Mouse (Mus musculus) CH12.LX (cell line): ENCODE results near the gene Speg.

Source experiments
- CTCF ChIP-seq, 2 experiments: IDR thresholded peaks in 1 of 2; conservative IDR thresholded peaks in 1 of 2; 2 replicates each; pipeline ENCODE4 v1.5.1; 2011 to 2012; ENCODE audit warnings: low read depth in 2 of 2, low read length in 2 of 2, improper control_type of control experiment in 1 of 2, inconsistent platforms in 1 of 2, mild to moderate bottlenecking in 1 of 2, moderate library complexity in 1 of 2
- ELF1 ChIP-seq: IDR thresholded peaks from 2 replicates; pipeline ENCODE4 v1.6.1; 2014; ENCODE audit warnings: low read depth, mild to moderate bottlenecking, inconsistent platforms, low read length, improper control_type of control experiment
- POLR2A ChIP-seq: IDR thresholded peaks from 2 replicates; pipeline ENCODE4 v1.6.1; 2011; ENCODE audit warnings: low read depth, mild to moderate bottlenecking, improper control_type of control experiment, low read length

DNA sequence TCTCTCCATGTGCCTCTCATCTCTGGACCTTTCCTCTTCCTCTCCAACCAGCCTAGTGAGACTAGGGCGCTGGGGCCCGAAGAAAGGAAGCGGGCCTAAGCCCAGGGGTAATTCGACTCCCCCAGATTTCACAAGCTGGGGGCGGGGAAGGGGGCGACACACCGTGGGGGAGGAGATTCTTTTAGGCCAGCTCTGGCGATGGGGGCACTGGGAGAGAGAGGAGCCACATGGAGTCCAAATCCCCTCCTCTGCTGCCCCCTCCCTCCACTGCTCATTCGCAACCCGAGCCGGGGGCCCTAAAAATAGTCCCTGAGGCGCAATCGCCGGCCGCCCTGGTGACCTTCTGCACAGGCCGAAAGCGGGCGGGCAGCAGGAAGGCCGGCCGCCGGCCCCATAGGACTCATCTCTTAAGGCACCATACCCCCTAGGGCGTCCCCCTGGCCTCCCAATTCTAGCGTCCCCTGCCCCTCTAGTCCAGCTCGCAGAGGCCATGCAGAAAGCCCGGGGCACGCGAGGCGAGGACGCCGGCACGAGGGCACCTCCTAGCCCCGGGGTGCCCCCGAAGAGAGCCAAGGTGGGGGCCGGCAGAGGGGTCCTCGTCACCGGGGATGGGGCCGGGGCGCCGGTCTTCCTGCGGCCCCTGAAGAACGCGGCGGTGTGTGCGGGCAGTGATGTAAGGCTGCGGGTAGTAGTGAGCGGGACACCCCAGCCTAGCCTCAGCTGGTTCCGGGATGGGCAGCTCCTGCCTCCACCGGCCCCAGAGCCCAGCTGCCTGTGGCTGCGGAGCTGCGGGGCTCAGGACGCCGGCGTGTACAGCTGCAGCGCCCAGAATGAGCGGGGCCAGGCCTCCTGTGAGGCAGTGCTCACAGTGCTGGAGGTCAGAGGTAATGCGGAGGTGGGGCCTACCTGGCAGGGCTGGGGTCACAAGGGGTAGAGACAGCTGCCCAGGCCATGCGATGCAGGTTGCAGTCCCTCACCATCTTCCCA lies at the start of gene Speg:
- no peak for TF ChIP-seq ELF1
- no peak for TF ChIP-seq CTCF (conservative IDR thresholded peaks at IDR 0.05 in 1 of 2, IDR thresholded peaks at IDR 0.05 in 1 of 2; ENCODE audit: low read depth in 2 of 2, low read length in 2 of 2)
- no peak for TF ChIP-seq POLR2A
